Mouse (Mus musculus): Measurements from ENCODE around the gene Creb3l4. TPM values are rescaled to one million over a fixed set of nuclear protein-coding genes. Genes with fewer than 3 reads are reported as not detected.

Creb3l4 gene
- total and polyA plus RNA-seq, 3 experiments = 0.21 to 0.89 (median 0.59) TPM

DNA sequence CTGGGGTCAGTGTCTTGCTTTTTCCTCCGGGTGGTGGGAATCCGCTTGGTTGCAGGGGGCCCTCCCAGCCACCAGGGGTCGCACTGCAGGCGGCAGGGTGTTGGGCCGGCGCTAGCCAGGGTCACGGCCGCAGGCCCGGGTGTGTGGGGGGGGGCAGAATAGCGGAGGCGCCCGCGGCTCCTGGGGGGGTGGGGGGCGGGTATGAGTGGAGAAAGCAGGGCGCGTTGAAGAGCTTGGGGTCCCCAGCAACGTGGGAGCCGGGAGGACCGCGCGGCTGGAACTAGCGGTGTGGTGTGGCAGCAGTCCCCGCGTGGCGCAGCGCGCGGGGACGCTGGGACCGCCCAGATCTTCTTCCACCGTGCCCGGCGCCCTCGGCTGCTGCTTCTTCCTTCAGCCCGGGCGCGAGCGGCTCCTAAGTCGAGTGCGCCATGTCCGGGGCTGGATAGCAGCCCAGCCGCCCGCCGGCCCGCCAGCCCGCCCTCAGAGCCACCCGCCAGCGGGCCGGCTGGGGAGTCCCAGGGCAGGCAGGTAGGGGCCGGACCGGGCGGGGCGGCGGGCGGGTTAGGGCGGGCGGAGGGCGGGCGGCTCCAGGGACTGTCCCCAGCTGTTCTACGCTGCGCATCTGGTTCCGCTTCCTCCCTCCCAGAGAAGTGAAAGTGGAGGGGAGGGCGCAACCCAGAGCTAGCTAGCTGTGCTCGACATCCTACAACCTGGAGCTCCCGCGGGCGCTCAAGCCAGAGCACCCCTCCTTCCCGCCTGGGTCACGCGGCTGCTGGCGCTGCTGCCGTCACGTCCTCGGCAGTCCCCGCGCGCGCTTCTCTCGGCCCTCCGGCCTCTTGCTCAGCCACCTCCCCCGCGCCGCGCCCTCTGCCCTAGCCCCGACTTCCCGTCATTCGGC lies 22.0 kb upstream of the Creb3l4 start, which contains the start of gene Dennd4b (continued):
- peak; percentile 18; the same call in 1 of the 2 replicates for TF ChIP-seq RAD21 (IDR thresholded peaks at IDR 0.05; ENCODE audit: low read depth, low read length)

- dilution Hi-C loops (cut with MboI; ENCODE audit: extremely low pct_ligation_motif_present, extremely low pct_unique_long_range_greater_than_20kb, low sequenced_read_pairs) = no loop called here
- TF ChIP-seq ELF1 (IDR thresholded peaks at IDR 0.05; ENCODE audit: low read depth, low read length) = peak; percentile 73
- TF ChIP-seq JUND (conservative IDR thresholded peaks at IDR 0.05; ENCODE audit: low read depth, low read length) = peak; percentile 32; the same call in 1 of the 2 replicates
- peak; percentile 79 for TF ChIP-seq MAX (IDR thresholded peaks at IDR 0.05; ENCODE audit: low read length)
- no peak for TF ChIP-seq PAX5 (IDR thresholded peaks at IDR 0.05; ENCODE audit: low read length)
- peak; percentile 96 for TF ChIP-seq MEF2A (IDR thresholded peaks at IDR 0.05; ENCODE audit: borderline replicate concordance, low read depth, low read length)
- no peak for TF ChIP-seq SMC3 (IDR thresholded peaks at IDR 0.05; ENCODE audit: low read depth, low read length)
- no peak; the same call in 1 of the 2 replicates for TF ChIP-seq RAD21 (IDR thresholded peaks at IDR 0.05; ENCODE audit: low read depth, low read length)
- TF ChIP-seq ZNF384 (IDR thresholded peaks at IDR 0.05; ENCODE audit: low read depth, low read length) = peak; percentile 58
- TF ChIP-seq HCFC1 (IDR thresholded peaks at IDR 0.05; ENCODE audit: low read depth, low read length) = peak; percentile 46; the same call in 1 of the 2 replicates
- peak; percentile 40; the same call in 1 of the 2 replicates for TF ChIP-seq JUN (IDR thresholded peaks at IDR 0.05; ENCODE audit: insufficient read depth, low read depth, low read length)
- peak; percentile 30; the same call in 1 of the 2 replicates for TF ChIP-seq NRF1 (IDR thresholded peaks at IDR 0.05; ENCODE audit: low read depth, low read length)
- TF ChIP-seq ZKSCAN1 (IDR thresholded peaks at IDR 0.05; ENCODE audit: borderline replicate concordance, low read depth, low read length) = no peak; the same call in 1 of the 2 replicates
- no peak for TF ChIP-seq NELFE (IDR thresholded peaks at IDR 0.05; ENCODE audit: low read depth, low read length)
- no peak; the same call in 1 of the 2 replicates for TF ChIP-seq CHD1 (IDR thresholded peaks at IDR 0.05; ENCODE audit: low read depth, low read length)
- peak; percentile 37; the same call in 1 of the 2 replicates for TF ChIP-seq POLR2AphosphoS2 (IDR thresholded peaks at IDR 0.05; ENCODE audit: low read depth, low read length)
- TF ChIP-seq TCF12 (IDR thresholded peaks at IDR 0.05; ENCODE audit: low read depth, low read length) = peak; percentile 99
- peak; percentile 88; the same call in 1 of the 2 replicates for TF ChIP-seq UBTF (IDR thresholded peaks at IDR 0.05; ENCODE audit: low read depth, low read length)
- peak; percentile 83 for TF ChIP-seq MAZ (IDR thresholded peaks at IDR 0.05; ENCODE audit: low read depth, low read length)
- peak; percentile 94 for TF ChIP-seq CHD2 (IDR thresholded peaks at IDR 0.05; ENCODE audit: low read length)
- TF ChIP-seq E2F4 (IDR thresholded peaks at IDR 0.05; ENCODE audit: insufficient replicate concordance, low read depth, low read length) = 0 out of 2 replicates have a peak, but pooled peaks have one; percentile 59
- peak; percentile 47; the same call in 1 of the 2 replicates for TF ChIP-seq POLR2A (IDR thresholded peaks at IDR 0.05; ENCODE audit: low read depth, low read length)
- peak; percentile 96 for TF ChIP-seq SIN3A (IDR thresholded peaks at IDR 0.05; ENCODE audit: low read length)
- TF ChIP-seq ZC3H11A (IDR thresholded peaks at IDR 0.05; ENCODE audit: low read depth, low read length) = no peak
- peak; percentile 88 for TF ChIP-seq MXI1 (IDR thresholded peaks at IDR 0.05; ENCODE audit: low read depth, low read length)
- peak; percentile 92 for TF ChIP-seq MYC (IDR thresholded peaks at IDR 0.05; ENCODE audit: low read depth, low read length)
- TF ChIP-seq ZMIZ1 (IDR thresholded peaks at IDR 0.05; ENCODE audit: low read depth, low read length) = peak; percentile 61
- TF ChIP-seq USF2 (conservative IDR thresholded peaks at IDR 0.05; ENCODE audit: low read depth, low read length) = 0 out of 2 replicates have a peak, but pooled peaks have one; percentile 7
- TF ChIP-seq RCOR1 (conservative IDR thresholded peaks at IDR 0.05; ENCODE audit: low read depth, low read length) = peak; percentile 99
- 0 out of 2 replicates have a peak, but pooled peaks have one; percentile 78 for TF ChIP-seq KAT2A (IDR thresholded peaks at IDR 0.05; ENCODE audit: insufficient replicate concordance, low read length)
- peak; percentile 84 for TF ChIP-seq BHLHE40 (IDR thresholded peaks at IDR 0.05; ENCODE audit: low read depth, low read length)
- peak; percentile 100 for TF ChIP-seq EP300 (IDR thresholded peaks at IDR 0.05; ENCODE audit: low read length)
- TF ChIP-seq TBP (conservative IDR thresholded peaks at IDR 0.05; ENCODE audit: low read depth, low read length) = peak; percentile 75; the same call in 1 of the 2 replicates
- TF ChIP-seq IRF4 (IDR thresholded peaks at IDR 0.05; ENCODE audit: low read depth, low read length) = peak; percentile 100
- TF ChIP-seq USF1 (IDR thresholded peaks at IDR 0.05; ENCODE audit: low read depth, low read length) = no peak
- TF ChIP-seq MAFK (IDR thresholded peaks at IDR 0.05; ENCODE audit: insufficient replicate concordance, low read length) = peak; percentile 77
Measured at GRCm38 (mm10) chr3:90264687-90265033, 21.3 kb upstream of the Creb3l4 start.

More at GRCm38 (mm10) chr3:90264687-90265033, 21.3 kb upstream of the Creb3l4 start:
- Histone ChIP-seq H3K9me3 (replicated peaks; ENCODE audit: low read length) (no peaks in the 10 kb centered on the region), H3K4me2 (ENCODE audit: insufficient read depth, low read depth, poor library complexity, severe bottlenecking) (peak overlapping the region; percentile 62), H3K4me3 (replicated peaks in 1 of 3; ENCODE audit: low read depth in 2 of 3, low read length in 2 of 3, poor library complexity in 1 of 3) (peak overlapping the region in 2 of 3 experiments; percentile 72 to 76), H3K27ac (ENCODE audit: insufficient read depth, low read depth) (peak overlapping the region; percentile 97), H3K27me3 (replicated peaks) (no peaks in the 10 kb centered on the region), H3K9ac (ENCODE audit: insufficient read depth, low read depth) (peak overlapping the region; percentile 99; the same call in 1 of the 2 replicates), H3K79me2 (replicated peaks; ENCODE audit: control insufficient read depth, extremely low read depth, insufficient read depth, poor library complexity, severe bottlenecking) (peaks cover 28% of the 10 kb centered on the region), H3K4me1 (ENCODE audit: control insufficient read depth in 1 of 2, insufficient read depth in 2 of 2) (peaks cover 31 to 67% of the 10 kb centered on the region in 2 experiments), H3K36me3 (replicated peaks in 1 of 2; ENCODE audit: control insufficient read depth in 1 of 2, insufficient read depth in 1 of 2, low read length in 1 of 2) (peaks cover 57 to 69% of the 10 kb centered on the region in 2 experiments)
- DNase-seq (ENCODE audit: extremely low read depth) = peak; percentile 87
- in situ Hi-C loops (cut with MboI; ENCODE audit: low pct_ligation_motif_present, low pct_unique_long_range_greater_than_20kb, low sequenced_read_pairs) = no loop called here
